Comparison of ENCODE assay signal across 1 mouse cellular context in genomic region chr9:115304149-115304548, GRCm38 (mm10).
TF ChIP-seq lines count a peak whose summit lies in the region.

No protein-coding gene starts in this region.

TF ChIP-seq in CH12.LX, 34 proteins besides CTCF, POLR2A, EP300 and RAD21 (continued from another document):
- peak; percentile 58; the same call in 1 of the 2 replicates for TF ChIP-seq ZNF384 (IDR thresholded peaks at IDR 0.05; ENCODE audit: low read depth, low read length)
